Mouse (Mus musculus): ENCODE data around the gene Nptn. TPM values are rescaled to one million over a fixed set of nuclear protein-coding genes. Genes with fewer than 3 reads are reported as not detected.

Nptn gene
- total RNA-seq, 2 experiments from 2014 or later: 403 to 462 TPM

GRCm38 (mm10) chr9:58648406-58649264, 66.6 kb downstream of the Nptn start:
- no peak for DNase-seq
- intact Hi-C loops (cut with DNase I): no loop called here

GRCm38 (mm10) chr9:58649265-58649626, 67.2 kb downstream of the Nptn start:
- intact Hi-C loops (cut with DNase I): no loop called here
- no peak for DNase-seq

- intact Hi-C loops (cut with DNase I): loop anchor here (5.0 kb wide), 2 partner anchors 70 to 110 kb away; partner anchors contain the start of gene Nptn
- no peak for DNase-seq
Observed at GRCm38 (mm10) chr9:58651993-58652392, 70.0 kb downstream of the Nptn start.

- intact Hi-C loops (cut with DNase I): loop anchor here (5.0 kb wide), 2 partner anchors 72 to 112 kb away; partner anchors contain the start of gene Nptn
- DNase-seq: no peak
Observed at GRCm38 (mm10) chr9:58654494-58654893, 72.5 kb downstream of the Nptn start.

- DNase-seq: no peak
- intact Hi-C loops (cut with DNase I): no loop called here
Observed at GRCm38 (mm10) chr9:58656396-58656795, 74.4 kb downstream of the Nptn start.

- no peak for DNase-seq
- intact Hi-C loops (cut with DNase I): no loop called here
Observed at GRCm38 (mm10) chr9:58656824-58657223, 74.8 kb downstream of the Nptn start.

GRCm38 (mm10) chr9:58657735-58658512, 75.9 kb downstream of the Nptn start:
- DNase-seq: no peak
- intact Hi-C loops (cut with DNase I): no loop called here

GRCm38 (mm10) chr9:58658596-58659309, 76.7 kb downstream of the Nptn start:
- no peak for DNase-seq
- intact Hi-C loops (cut with DNase I): no loop called here

GRCm38 (mm10) chr9:58659331-58659730, 77.3 kb downstream of the Nptn start:
- no peak for DNase-seq
- intact Hi-C loops (cut with DNase I): no loop called here

- DNase-seq: no peak
- intact Hi-C loops (cut with DNase I): no loop called here
Observed at GRCm38 (mm10) chr9:58659989-58660388, 77.9 kb downstream of the Nptn start.

GRCm38 (mm10) chr9:58660673-58661072, 78.6 kb downstream of the Nptn start:
- intact Hi-C loops (cut with DNase I): no loop called here
- DNase-seq: no peak

- no peak for DNase-seq
- intact Hi-C loops (cut with DNase I): no loop called here
Observed at GRCm38 (mm10) chr9:58662007-58662406, 80.0 kb downstream of the Nptn start.

- DNase-seq: no peak
- intact Hi-C loops (cut with DNase I): no loop called here
Observed at GRCm38 (mm10) chr9:58662791-58663190, 80.8 kb downstream of the Nptn start.

GRCm38 (mm10) chr9:58665492-58665891, 83.5 kb downstream of the Nptn start:
- intact Hi-C loops (cut with DNase I): no loop called here
- no peak for DNase-seq

- DNase-seq: no peak
- intact Hi-C loops (cut with DNase I): no loop called here
Observed at GRCm38 (mm10) chr9:58666191-58666590, 84.2 kb downstream of the Nptn start.

GRCm38 (mm10) chr9:58667244-58667643, 85.2 kb downstream of the Nptn start:
- no peak for DNase-seq
- intact Hi-C loops (cut with DNase I): no loop called here

GRCm38 (mm10) chr9:58668171-58668570, 86.1 kb downstream of the Nptn start:
- no peak for DNase-seq
- intact Hi-C loops (cut with DNase I): no loop called here

- intact Hi-C loops (cut with DNase I): no loop called here
- DNase-seq: no peak
Observed at GRCm38 (mm10) chr9:58669071-58669470, 87.0 kb downstream of the Nptn start.

- intact Hi-C loops (cut with DNase I): no loop called here
Observed at GRCm38 (mm10) chr9:58669819-58670218, 87.8 kb downstream of the Nptn start.

GRCm38 (mm10) chr9:58672474-58672873, 90.4 kb downstream of the Nptn start:
- DNase-seq: no peak
- intact Hi-C loops (cut with DNase I): no loop called here

More at GRCm38 (mm10) chr9:58669819-58670218, 87.8 kb downstream of the Nptn start:
- DNase-seq: no peak

GRCm38 (mm10) chr9:58674736-58675135, 92.7 kb downstream of the Nptn start:
- intact Hi-C loops (cut with DNase I): no loop called here
- DNase-seq: no peak

Data from left cerebral cortex, postnatal 4 days (tissue).